Mouse (Mus musculus) liver, postnatal 0 days (tissue): ENCODE data around the gene Tmem63b.

Source experiments
- CTCF ChIP-seq: sonication (generic); IDR thresholded peaks from 2 replicates; pipeline ENCODE4 v1.5.1; 2016; ENCODE audit warnings: antibody characterized with exemption, low read depth
- EP300 ChIP-seq: IDR thresholded peaks from 2 replicates; pipeline ENCODE4 v1.6.1; 2016; ENCODE audit warnings: antibody characterized with exemption, low read depth, mild to moderate bottlenecking

GRCm38 (mm10) chr17:45616679-45617078 is 70.0 kb downstream of the Tmem63b start:
- TF ChIP-seq CTCF (no peak), EP300 (no peak)
